Mouse (Mus musculus): ENCODE data around the gene Olfr884. TPM values are rescaled to one million over a fixed set of nuclear protein-coding genes. Genes with fewer than 3 reads are reported as not detected.

Gene Olfr884
- polyA plus RNA-seq (2015; fragmentation: Nextera tagmentation; extraction: Ambion mirVana) = not detected in 2 replicates

DNA sequence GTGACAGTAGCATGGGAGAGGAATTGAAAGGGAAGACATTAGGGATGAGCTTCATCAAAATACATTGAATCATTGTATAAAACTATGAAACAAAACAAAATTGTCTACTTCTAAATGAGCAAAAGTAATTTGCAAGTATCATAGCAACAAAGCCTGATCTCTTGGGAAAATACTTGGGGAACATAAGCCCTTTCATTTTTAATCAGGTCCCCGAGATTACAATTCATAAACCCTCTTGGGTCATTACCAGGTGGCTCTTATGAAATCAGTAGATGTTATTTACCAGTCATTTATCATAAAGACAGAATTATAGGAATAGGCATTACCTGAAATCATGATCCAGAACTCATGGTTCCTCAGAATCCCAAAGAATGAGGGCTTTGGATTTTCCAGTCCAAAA is at the start of gene Olfr884:
Olfr884 (plus strand) TSS at position 301 of the 400 bp plus-strand sequence.
- Histone ChIP-seq H3K4me2 (replicated peaks; ENCODE audit: low read depth) (no peak within 1 kb of the TSS), H3K36me3 (ENCODE audit: control insufficient read depth, insufficient read depth) (no peaks in the 10 kb centered on the region), H3K9me3 (ENCODE audit: control insufficient read depth) (no peaks in the 10 kb centered on the region), H3K4me3 (ENCODE audit: low read depth, low read length) (no peak within 1 kb of the TSS), H3K4me1 (replicated peaks; ENCODE audit: control insufficient read depth, insufficient read depth, low read length) (no peaks in the 10 kb centered on the region), H3K27ac (ENCODE audit: low read depth, low read length) (no peak within 1 kb of the TSS), H3K9ac (ENCODE audit: low read depth, low read length) (no peak within 1 kb of the TSS), H3K27me3 (replicated peaks; ENCODE audit: control insufficient read depth, insufficient read depth, low read length) (no peaks in the 10 kb centered on the region)
- no peak for TF ChIP-seq CTCF (IDR thresholded peaks at IDR 0.05; ENCODE audit: low read depth)
- 59% methylated on average over 1 of the region's 1 CpGs for WGBS
- ATAC-seq = no peak

DNA sequence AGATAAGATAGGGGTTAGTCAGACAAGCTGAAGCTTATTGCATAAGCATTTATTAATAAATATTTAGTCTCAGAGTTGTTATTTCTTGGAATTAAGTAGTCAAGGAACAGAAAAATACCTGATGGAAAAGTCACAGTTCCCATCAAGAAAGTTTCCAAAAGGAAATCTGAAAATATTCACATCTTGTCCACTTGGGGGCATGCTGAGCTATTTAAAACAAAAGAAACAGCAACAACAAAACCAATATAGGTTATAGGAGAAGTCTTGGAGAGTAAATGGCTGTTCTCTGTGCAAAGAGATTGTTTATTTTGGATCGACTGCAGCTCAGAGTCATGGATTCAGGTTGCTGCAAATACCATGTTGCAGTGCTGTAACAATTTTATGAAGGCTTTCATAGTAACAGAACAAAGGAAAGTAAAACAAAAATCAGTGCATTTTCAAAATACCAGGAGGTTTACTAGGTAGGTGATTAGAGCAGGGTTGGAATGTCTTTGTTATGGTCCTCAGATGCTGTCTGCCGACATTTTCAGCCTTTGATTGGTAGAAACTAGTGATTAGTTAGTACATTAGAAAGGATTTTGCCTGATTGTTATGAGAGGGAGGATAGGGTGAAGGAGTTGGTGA is 47.7 kb upstream of the Olfr884 start:
- H3K27ac ChIP-seq (ENCODE audit: low read depth, low read length) = no peak overlapping the region
- no peak for ATAC-seq
- H3K27me3 ChIP-seq (replicated peaks; ENCODE audit: control insufficient read depth, insufficient read depth, low read length) = no peaks in the 10 kb centered on the region
- no peak overlapping the region for H3K9ac ChIP-seq (ENCODE audit: low read depth, low read length)
- peak; percentile 54 for TF ChIP-seq CTCF (IDR thresholded peaks at IDR 0.05; ENCODE audit: low read depth)
- H3K4me2 ChIP-seq (replicated peaks; ENCODE audit: low read depth) = no peak overlapping the region
- no peaks in the 10 kb centered on the region for H3K4me1 ChIP-seq (replicated peaks; ENCODE audit: control insufficient read depth, insufficient read depth, low read length)
- H3K36me3 ChIP-seq (ENCODE audit: control insufficient read depth, insufficient read depth) = no peaks in the 10 kb centered on the region
- H3K9me3 ChIP-seq (ENCODE audit: control insufficient read depth) = no peaks in the 10 kb centered on the region
- H3K4me3 ChIP-seq (ENCODE audit: low read depth, low read length) = no peak overlapping the region
- WGBS = 22% methylated on average over 2 of the region's 2 CpGs

- 52% methylated on average over 1 of the region's 1 CpGs for whole genome bisulfite sequencing
- no peaks in the 10 kb centered on the region for H3K4me1 ChIP-seq (replicated peaks; ENCODE audit: control insufficient read depth, insufficient read depth, low read length)
- H3K4me2 ChIP-seq (replicated peaks; ENCODE audit: low read depth) = no peak overlapping the region
- H3K9ac ChIP-seq (ENCODE audit: low read depth, low read length) = no peak overlapping the region
- H3K27me3 ChIP-seq (replicated peaks; ENCODE audit: control insufficient read depth, insufficient read depth, low read length) = no peaks in the 10 kb centered on the region
- H3K4me3 ChIP-seq (ENCODE audit: low read depth, low read length) = no peak overlapping the region
- no peak for TF ChIP-seq CTCF (IDR thresholded peaks at IDR 0.05; ENCODE audit: low read depth)
- no peaks in the 10 kb centered on the region for H3K36me3 ChIP-seq (ENCODE audit: control insufficient read depth, insufficient read depth)
- no peaks in the 10 kb centered on the region for H3K9me3 ChIP-seq (ENCODE audit: control insufficient read depth)
- H3K27ac ChIP-seq (ENCODE audit: low read depth, low read length) = no peak overlapping the region
- no peak for ATAC-seq
Observed at GRCm38 (mm10) chr9:38000021-38000420, 46.3 kb upstream of the Olfr884 start.

- Histone ChIP-seq H3K4me1 (replicated peaks; ENCODE audit: control insufficient read depth, insufficient read depth, low read length) (no peaks in the 10 kb centered on the region), H3K4me3 (ENCODE audit: low read depth, low read length) (no peak within 1 kb of the TSS), H3K4me2 (replicated peaks; ENCODE audit: low read depth) (no peak within 1 kb of the TSS), H3K9ac (ENCODE audit: low read depth, low read length) (no peak within 1 kb of the TSS), H3K36me3 (ENCODE audit: control insufficient read depth, insufficient read depth) (no peaks in the 10 kb centered on the region), H3K9me3 (ENCODE audit: control insufficient read depth) (no peaks in the 10 kb centered on the region), H3K27me3 (replicated peaks; ENCODE audit: control insufficient read depth, insufficient read depth, low read length) (no peaks in the 10 kb centered on the region), H3K27ac (ENCODE audit: low read depth, low read length) (no peak within 1 kb of the TSS)
- WGBS = 84% methylated on average over 1 of the region's 1 CpGs
- no peak for ATAC-seq
- TF ChIP-seq CTCF (IDR thresholded peaks at IDR 0.05; ENCODE audit: low read depth) = no peak
Observed at GRCm38 (mm10) chr9:38025508-38025907, 20.8 kb upstream of the Olfr884 start, which contains the start of gene Olfr883. Gene Olfr883, plus strand, starts transcription at chr9:38025808.

GRCm38 (mm10) chr9:38061022-38061421 is 14.7 kb downstream of the Olfr884 start, which contains the start of gene Olfr885:
Gene Olfr885, plus strand, starts transcription at chr9:38061322.
- Histone ChIP-seq H3K9ac (ENCODE audit: low read depth, low read length) (no peak within 1 kb of the TSS), H3K4me3 (ENCODE audit: low read depth, low read length) (no peak within 1 kb of the TSS), H3K36me3 (ENCODE audit: control insufficient read depth, insufficient read depth) (no peaks in the 10 kb centered on the region), H3K4me2 (replicated peaks; ENCODE audit: low read depth) (no peak within 1 kb of the TSS), H3K4me1 (replicated peaks; ENCODE audit: control insufficient read depth, insufficient read depth, low read length) (no peaks in the 10 kb centered on the region), H3K27me3 (replicated peaks; ENCODE audit: control insufficient read depth, insufficient read depth, low read length) (no peaks in the 10 kb centered on the region), H3K27ac (ENCODE audit: low read depth, low read length) (no peak within 1 kb of the TSS), H3K9me3 (ENCODE audit: control insufficient read depth) (no peaks in the 10 kb centered on the region)
- no peak for TF ChIP-seq CTCF (IDR thresholded peaks at IDR 0.05; ENCODE audit: low read depth)
- ATAC-seq = no peak
- 78% methylated on average over 3 of the region's 3 CpGs for WGBS

DNA sequence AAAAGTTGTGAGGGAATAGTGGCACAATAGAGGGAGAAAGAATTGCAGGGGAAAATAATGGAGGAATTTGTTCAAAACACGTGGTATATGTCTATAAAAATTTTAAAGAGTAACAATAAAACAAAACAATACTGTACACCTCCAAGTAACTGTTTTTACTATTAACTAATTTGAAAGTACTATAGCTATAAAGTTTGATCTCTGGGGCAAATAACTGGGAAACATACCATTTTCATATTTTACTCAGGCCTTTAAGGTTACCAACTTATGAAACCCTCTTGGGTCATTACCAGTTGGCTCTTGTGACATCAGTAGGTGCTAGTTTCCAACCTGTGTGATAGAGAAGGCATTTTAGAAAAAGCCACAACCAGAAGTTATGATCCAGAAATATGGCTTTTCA is 37.4 kb downstream of the Olfr884 start, which contains the start of gene Olfr887:
Olfr887 (plus strand) TSS at position 301 of the 400 bp plus-strand sequence.
- Histone ChIP-seq H3K9me3 (ENCODE audit: control insufficient read depth) (no peaks in the 10 kb centered on the region), H3K27me3 (replicated peaks; ENCODE audit: control insufficient read depth, insufficient read depth, low read length) (no peaks in the 10 kb centered on the region), H3K4me2 (replicated peaks; ENCODE audit: low read depth) (no peak within 1 kb of the TSS), H3K27ac (ENCODE audit: low read depth, low read length) (no peak within 1 kb of the TSS), H3K4me1 (replicated peaks; ENCODE audit: control insufficient read depth, insufficient read depth, low read length) (no peaks in the 10 kb centered on the region), H3K4me3 (ENCODE audit: low read depth, low read length) (no peak within 1 kb of the TSS), H3K9ac (ENCODE audit: low read depth, low read length) (no peak within 1 kb of the TSS), H3K36me3 (ENCODE audit: control insufficient read depth, insufficient read depth) (no peaks in the 10 kb centered on the region)
- no peak for ATAC-seq
- no peak for TF ChIP-seq CTCF (IDR thresholded peaks at IDR 0.05; ENCODE audit: low read depth)
- 85% methylated on average over 1 of the region's 1 CpGs for WGBS

Other genes starting within 250 kb of the Olfr884 start
- not detected in 2 replicates for gene Olfr876, start 243.5 kb upstream of the Olfr884 start, polyA plus RNA-seq (2015; fragmentation: Nextera tagmentation; extraction: Ambion mirVana)
- gene Olfr877, start 192.3 kb upstream of the Olfr884 start, polyA plus RNA-seq (2015; fragmentation: Nextera tagmentation; extraction: Ambion mirVana) = not detected in 2 replicates
- not detected in 2 replicates for gene Olfr145, start 149.8 kb upstream of the Olfr884 start, polyA plus RNA-seq (2015; fragmentation: Nextera tagmentation; extraction: Ambion mirVana)
- gene Olfr878, start 128.7 kb upstream of the Olfr884 start, polyA plus RNA-seq (2015; fragmentation: Nextera tagmentation; extraction: Ambion mirVana) = not detected in 2 replicates
- gene Olfr881, start 54.7 kb upstream of the Olfr884 start, polyA plus RNA-seq (2015; fragmentation: Nextera tagmentation; extraction: Ambion mirVana) = not detected in 2 replicates
- gene Olfr883, start 20.7 kb upstream of the Olfr884 start, polyA plus RNA-seq (2015; fragmentation: Nextera tagmentation; extraction: Ambion mirVana) = not detected in 2 replicates
- gene Olfr885, start 14.8 kb downstream of the Olfr884 start, polyA plus RNA-seq (2015; fragmentation: Nextera tagmentation; extraction: Ambion mirVana) = not detected in 2 replicates
- not detected in 2 replicates for gene Olfr887, start 37.5 kb downstream of the Olfr884 start, polyA plus RNA-seq (2015; fragmentation: Nextera tagmentation; extraction: Ambion mirVana)
- not detected in 2 replicates for gene Olfr888, start 61.6 kb downstream of the Olfr884 start, polyA plus RNA-seq (2015; fragmentation: Nextera tagmentation; extraction: Ambion mirVana)
- gene Olfr889, start 68.6 kb downstream of the Olfr884 start, polyA plus RNA-seq (2015; fragmentation: Nextera tagmentation; extraction: Ambion mirVana) = not detected in 2 replicates
- gene Olfr890, start 96.0 kb downstream of the Olfr884 start, polyA plus RNA-seq (2015; fragmentation: Nextera tagmentation; extraction: Ambion mirVana) = not detected in 2 replicates
- not detected in 2 replicates for gene Olfr891, start 134.3 kb downstream of the Olfr884 start, polyA plus RNA-seq (2015; fragmentation: Nextera tagmentation; extraction: Ambion mirVana)
- gene Olfr893, start 161.8 kb downstream of the Olfr884 start, polyA plus RNA-seq (2015; fragmentation: Nextera tagmentation; extraction: Ambion mirVana) = not detected in 2 replicates
- gene Olfr894, start 171.5 kb downstream of the Olfr884 start, polyA plus RNA-seq (2015; fragmentation: Nextera tagmentation; extraction: Ambion mirVana) = not detected in 2 replicates
- not detected in 2 replicates for gene Olfr143, start 206.2 kb downstream of the Olfr884 start, polyA plus RNA-seq (2015; fragmentation: Nextera tagmentation; extraction: Ambion mirVana)
- not detected in 2 replicates for gene Olfr895, start 221.3 kb downstream of the Olfr884 start, polyA plus RNA-seq (2015; fragmentation: Nextera tagmentation; extraction: Ambion mirVana)
- not detected in 2 replicates for gene Olfr896-ps1, start 244.6 kb downstream of the Olfr884 start, polyA plus RNA-seq (2015; fragmentation: Nextera tagmentation; extraction: Ambion mirVana)

Data from intestine, postnatal 0 days (tissue).